Mouse (Mus musculus): ENCODE data around the gene Spag6. TPM values are rescaled to one million over a fixed set of nuclear protein-coding genes. Genes with fewer than 3 reads are reported as not detected.

Spag6 gene
- total RNA-seq, 2 experiments from 2014 or later: 0.60 TPM; not detected in 1

- ATAC-seq (replicated peaks; ENCODE audit: low FRiP score, poor library complexity, severe bottlenecking): no peak
Observed at GRCm38 (mm10) chr2:18797776-18798175, 103.9 kb downstream of the Spag6 start.

GRCm38 (mm10) chr2:18799265-18799965 lies 105.6 kb downstream of the Spag6 start:
- ATAC-seq (replicated peaks; ENCODE audit: low FRiP score, poor library complexity, severe bottlenecking): no peak

Other genes with a start within 250 kb of the Spag6 start
- 32.6 and 37.3 TPM in 2 replicates for gene Commd3, start 21.6 kb upstream of the Spag6 start, total RNA-seq (2015; ENCODE audit: low replicate concordance)
- 34.3 and 51.4 TPM in 2 replicates for gene Commd3, start 21.6 kb upstream of the Spag6 start, total RNA-seq (2017; ENCODE audit: low replicate concordance)
- 10.8 and 11.5 TPM in 2 replicates for gene Bmi1, start 17.0 kb upstream of the Spag6 start, total RNA-seq (2015; ENCODE audit: low replicate concordance)
- gene Bmi1, start 17.0 kb upstream of the Spag6 start, total RNA-seq (2017; ENCODE audit: low replicate concordance): 5.3 and 14.9 TPM in 2 replicates